Mouse (Mus musculus) CH12.LX (cell line): Measurements from ENCODE around the gene Neurl1a. TPM values are rescaled to one million over a fixed set of nuclear protein-coding genes. Genes with fewer than 3 reads are reported as not detected.

ENCODE experiments used
- DNase-seq: peaks from one replicate; pipeline ENCODE4 v3.0.0-alpha.2; 2013; ENCODE audit errors: extremely low read depth
- H3K27ac ChIP-seq: 2 replicates; pipeline ENCODE4 v1.5.1; 2012; ENCODE audit warnings: low read depth, mild to moderate bottlenecking, control low read depth, moderate library complexity; ENCODE audit not compliant: insufficient read depth
- H3K27me3 ChIP-seq: replicated peaks from 2 replicates; pipeline ENCODE3; 2012; ENCODE audit warnings: inconsistent platforms
- H3K36me3 ChIP-seq, 2 experiments: replicated peaks in 1 of 2; 2 replicates each; pipeline versions ENCODE3 to v1.6.1; 2012; ENCODE audit warnings: inconsistent platforms in 1 of 2, low read length in 1 of 2, mild to moderate bottlenecking in 1 of 2, mixed read lengths in 1 of 2, moderate library complexity in 1 of 2; ENCODE audit not compliant: control insufficient read depth in 1 of 2, insufficient read depth in 1 of 2
- H3K4me1 ChIP-seq, 2 experiments: 2 replicates each; pipeline ENCODE4 v1.6.1; 2012; ENCODE audit warnings: inconsistent platforms in 1 of 2, moderate library complexity in 1 of 2; ENCODE audit not compliant: insufficient read depth in 2 of 2, control insufficient read depth in 1 of 2
- H3K4me2 ChIP-seq: 2 replicates; pipeline ENCODE4 v1.6.1; 2012; ENCODE audit warnings: low read depth, mild to moderate bottlenecking, control low read depth; ENCODE audit not compliant: poor library complexity, insufficient read depth, severe bottlenecking
- H3K4me3 ChIP-seq, 3 experiments: fragments of 150-350 bp in 1 of 3; sonication (generic) in 1 of 3; replicated peaks in 1 of 3; 2 replicates each; pipeline versions ENCODE3 to v1.5.1; 2011 to 2012; ENCODE audit warnings: low read depth in 2 of 3, low read length in 2 of 3, mild to moderate bottlenecking in 2 of 3, moderate library complexity in 2 of 3, control low read depth in 1 of 3, improper control_type of control experiment in 1 of 3, inconsistent platforms in 1 of 3, mixed read lengths in 1 of 3; ENCODE audit not compliant: poor library complexity in 1 of 3
- H3K79me2 ChIP-seq: replicated peaks from 2 replicates; pipeline ENCODE4 v1.6.1; 2012; ENCODE audit warnings: mild to moderate bottlenecking, moderate library complexity; ENCODE audit not compliant: control insufficient read depth, poor library complexity, insufficient read depth, severe bottlenecking; ENCODE audit errors: extremely low read depth
- H3K9ac ChIP-seq: 2 replicates; pipeline ENCODE4 v1.6.1; 2012; ENCODE audit warnings: low read depth, mild to moderate bottlenecking, control low read depth, moderate library complexity; ENCODE audit not compliant: insufficient read depth
- H3K9me3 ChIP-seq: replicated peaks from 2 replicates; pipeline ENCODE3; 2012; ENCODE audit warnings: low read length, inconsistent platforms, mixed read lengths
- BHLHE40 ChIP-seq: IDR thresholded peaks from 2 replicates; pipeline ENCODE4 v1.6.1; 2011; ENCODE audit warnings: mild to moderate bottlenecking, low read depth, low read length, improper control_type of control experiment
- E2F4 ChIP-seq: IDR thresholded peaks from 2 replicates; pipeline ENCODE4 v1.6.1; 2011; ENCODE audit warnings: low read depth, low read length, improper control_type of control experiment; ENCODE audit not compliant: insufficient replicate concordance
- ELF1 ChIP-seq: IDR thresholded peaks from 2 replicates; pipeline ENCODE4 v1.6.1; 2014; ENCODE audit warnings: low read depth, mild to moderate bottlenecking, inconsistent platforms, low read length, improper control_type of control experiment
- EP300 ChIP-seq: IDR thresholded peaks from 2 replicates; pipeline ENCODE4 v1.6.1; 2011; ENCODE audit warnings: low read length, improper control_type of control experiment
- HCFC1 ChIP-seq: IDR thresholded peaks from 2 replicates; pipeline ENCODE4 v1.6.1; 2012; ENCODE audit warnings: low read depth, mild to moderate bottlenecking, inconsistent platforms, low read length, improper control_type of control experiment
- IRF4 ChIP-seq: IDR thresholded peaks from 2 replicates; pipeline ENCODE4 v1.6.1; 2014; ENCODE audit warnings: low read depth, mild to moderate bottlenecking, inconsistent platforms, low read length, improper control_type of control experiment
- KAT2A ChIP-seq: IDR thresholded peaks from 2 replicates; pipeline ENCODE4 v1.6.1; 2012; ENCODE audit warnings: low read length, improper control_type of control experiment, inconsistent platforms; ENCODE audit not compliant: insufficient replicate concordance
- MAX ChIP-seq: IDR thresholded peaks from 2 replicates; pipeline ENCODE4 v1.6.1; 2011; ENCODE audit warnings: low read length, improper control_type of control experiment
- MAZ ChIP-seq: IDR thresholded peaks from 2 replicates; pipeline ENCODE4 v1.6.1; 2012; ENCODE audit warnings: low read depth, mild to moderate bottlenecking, inconsistent platforms, low read length, improper control_type of control experiment, moderate library complexity
- POLR2A ChIP-seq: IDR thresholded peaks from 2 replicates; pipeline ENCODE4 v1.6.1; 2011; ENCODE audit warnings: low read depth, mild to moderate bottlenecking, improper control_type of control experiment, low read length
- RCOR1 ChIP-seq: conservative IDR thresholded peaks from 2 replicates; pipeline ENCODE4 v1.6.1; 2012; ENCODE audit warnings: low read depth, mild to moderate bottlenecking, inconsistent platforms, low read length, improper control_type of control experiment
- TCF12 ChIP-seq: IDR thresholded peaks from 2 replicates; pipeline ENCODE4 v1.6.1; 2014; ENCODE audit warnings: low read depth, mild to moderate bottlenecking, inconsistent platforms, low read length, improper control_type of control experiment
- USF1 ChIP-seq: IDR thresholded peaks from 2 replicates; pipeline ENCODE4 v1.6.1; 2014; ENCODE audit warnings: low read depth, mild to moderate bottlenecking, inconsistent platforms, low read length, improper control_type of control experiment
- USF2 ChIP-seq: conservative IDR thresholded peaks from 2 replicates; pipeline ENCODE4 v1.6.1; 2011; ENCODE audit warnings: low read depth, low read length, improper control_type of control experiment
- ZKSCAN1 ChIP-seq: IDR thresholded peaks from 2 replicates; pipeline ENCODE4 v1.6.1; 2012; ENCODE audit warnings: low read depth, inconsistent platforms, low read length, improper control_type of control experiment, borderline replicate concordance
- dilution Hi-C: fragments of 300-500 bp; cut with MboI; formaldehyde crosslinking; loops from 2 replicates; pipeline ENCODE4 v1.14.3; 2020; ENCODE audit warnings: low sequenced_read_pairs; ENCODE audit not compliant: extremely low pct_unique_long_range_greater_than_20kb, extremely low pct_ligation_motif_present
- in situ Hi-C: fragments of 300-500 bp; cut with MboI; formaldehyde crosslinking; loops from 3 replicates; pipeline ENCODE4 v1.14.3; 2019; ENCODE audit warnings: low sequenced_read_pairs, low pct_ligation_motif_present, low pct_unique_long_range_greater_than_20kb, mixed read lengths
- polyA plus RNA-seq: library from polyadenylated mRNA; unstranded; fragments of >175 nt; gene quantifications from 2 replicates; pipeline ENCODE4 v1.2.1, GENCODE M21; 2012; ENCODE audit warnings: low read depth; ENCODE audit not compliant: insufficient read length
- total RNA-seq, 2 experiments: library from RNA; depleted of rRNA; stranded (reverse); fragments of 300-350 nt in 1 of 2; fragments of >200 nt in 1 of 2; gene quantifications; 2 replicates each; pipeline ENCODE4 v1.2.3; 2012 to 2014

Neurl1a gene
- total RNA-seq (2012; rRNA removed) (0.13 TPM in 1 of 2 replicates, not detected in the other), total RNA-seq (2014; rRNA removed) (0.05 TPM in 1 of 2 replicates, not detected in the other), polyA plus RNA-seq (not detected in 2 replicates)

DNA sequence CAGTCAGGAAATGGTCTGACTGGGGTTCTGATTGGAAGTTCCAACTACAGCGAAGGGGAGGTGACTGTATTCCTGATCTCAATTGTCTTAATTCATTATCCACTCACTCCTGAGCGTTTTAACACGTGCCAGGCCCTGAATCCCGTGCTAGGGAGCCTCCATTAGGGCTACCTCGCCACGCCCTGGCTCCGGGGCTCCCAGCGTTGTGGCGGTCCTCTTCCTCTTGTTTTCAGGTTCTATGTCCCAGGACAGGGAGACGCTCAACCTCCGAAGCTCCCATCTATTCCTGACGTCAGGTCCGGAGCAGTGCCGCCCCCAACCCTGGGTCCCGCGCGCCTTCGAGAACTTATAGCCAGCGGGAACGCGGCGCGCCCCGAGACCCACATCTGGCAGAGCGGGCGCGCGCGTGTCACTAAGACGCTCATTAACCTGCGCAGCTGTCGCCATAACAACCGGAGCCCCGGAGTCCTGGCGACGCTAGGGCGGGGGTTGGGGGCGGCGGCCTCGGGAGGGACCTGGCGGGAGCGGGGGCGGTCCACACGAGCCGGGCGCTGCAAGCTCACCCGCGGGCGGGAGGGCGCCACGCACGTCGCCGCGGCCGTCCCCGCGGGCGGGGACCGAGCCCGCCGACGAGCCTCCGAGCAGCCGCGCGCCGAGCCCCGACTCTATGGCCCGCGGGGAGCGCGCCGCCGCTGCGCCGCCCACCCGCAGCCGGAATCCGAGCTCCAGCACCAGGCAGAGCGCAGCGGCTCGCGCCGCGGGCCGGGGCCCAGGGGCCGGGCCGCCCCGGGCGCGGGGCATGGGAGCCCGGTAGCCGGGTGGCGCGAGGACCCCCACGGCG lies at the start of gene Neurl1a:
Gene Neurl1a (plus strand): TSS at position 390 of the 841 bp plus-strand sequence.
- Histone ChIP-seq H3K79me2 (no peaks in the 10 kb centered on the region), H3K27me3 (peaks cover 75% of the 10 kb centered on the region), H3K36me3 (no peaks in the 10 kb centered on the region), H3K9me3 (peaks cover 28% of the 10 kb centered on the region), H3K4me1 (peaks cover 5 to 16% of the 10 kb centered on the region in 2 experiments), H3K27ac (no peak within 1 kb of the TSS)
- no peak for DNase-seq
- TF ChIP-seq ELF1 (no peak), USF2 (no peak), MAX (0 out of 2 replicates have a peak, but pooled peaks have one; percentile 20), IRF4 (no peak), BHLHE40 (0 out of 2 replicates have a peak, but pooled peaks have one; percentile 5)
- TF ChIP-seq, all 38 proteins: peak for 2
- dilution Hi-C loops (no loop called here), in situ Hi-C loops (loop anchor here (5.0 to 10.0 kb wide), 2 partner anchors 86 to 154 kb away; no protein-coding TSS in a partner anchor)
- Histone ChIP-seq H3K4me3 (peak within 1 kb of the TSS in 1 of 3 experiments; percentile 30), H3K9ac (no peak within 1 kb of the TSS), H3K4me2 (peak within 1 kb of the TSS; percentile 70)

DNA sequence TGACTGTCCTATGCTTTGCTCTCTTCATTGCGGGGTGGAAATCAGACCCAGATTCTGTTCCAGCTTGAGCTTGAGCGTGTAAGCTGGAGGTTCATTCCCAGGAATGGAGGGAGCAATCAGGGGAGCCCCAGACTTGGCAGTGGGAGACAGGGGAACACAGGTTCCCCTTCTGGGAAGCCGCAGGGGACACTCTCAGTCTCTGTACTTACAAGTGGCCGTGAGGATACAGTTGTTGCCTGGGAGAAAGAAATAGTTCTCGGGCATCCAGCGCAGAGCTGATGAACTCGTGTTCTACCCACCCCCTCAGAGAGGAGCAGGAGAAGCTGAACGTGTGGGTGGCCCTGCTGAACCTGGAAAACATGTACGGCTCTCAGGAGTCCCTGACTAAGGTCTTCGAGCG lies 49.8 kb upstream of the Neurl1a start:
- Histone ChIP-seq H3K4me1 (peaks cover 15 to 41% of the 10 kb centered on the region in 2 experiments), H3K27me3 (no peaks in the 10 kb centered on the region), H3K79me2 (no peaks in the 10 kb centered on the region), H3K4me3 (no peak overlapping the region), H3K9ac (no peak overlapping the region), H3K4me2 (no peak overlapping the region), H3K27ac (no peak overlapping the region), H3K36me3 (peaks cover 76 to 94% of the 10 kb centered on the region in 2 experiments), H3K9me3 (no peaks in the 10 kb centered on the region)
- dilution Hi-C loops, result no loop called here
- TF ChIP-seq MAX (no peak), RCOR1 (no peak), USF1 (no peak), E2F4 (no peak), HCFC1 (no peak), ZKSCAN1 (no peak), USF2 (no peak), ELF1 (no peak), EP300 (no peak), MAZ (no peak), KAT2A (no peak), TCF12 (no peak), POLR2A (no peak)
- no peak for DNase-seq
- in situ Hi-C loops, result no loop called here
